ENCODE assay signal across 19 mouse cellular contexts in the genomic region with DNA sequence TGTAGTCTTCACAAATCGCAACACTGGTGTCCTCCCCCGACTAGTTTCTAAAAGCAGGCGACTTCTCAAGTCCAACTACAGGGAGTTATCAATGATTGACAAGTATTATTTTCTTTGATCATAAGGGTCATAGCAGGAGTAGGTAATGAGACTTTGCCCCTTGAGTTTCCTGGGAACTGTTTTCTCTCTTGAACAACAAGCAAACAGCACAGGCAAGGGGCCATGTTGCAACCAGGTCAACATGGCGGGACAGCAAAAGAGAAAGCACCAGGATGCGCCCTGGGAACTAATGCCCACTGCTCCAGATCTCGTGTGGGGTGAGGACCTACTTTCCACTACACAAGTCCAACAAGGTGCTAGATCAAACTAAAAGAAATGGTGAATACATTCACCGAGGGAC.
"Had no signal": no experiment of that assay in that cellular context is flagged by ENCODE, and none has a peak within 500 bp of the region (broad histone marks: within the 10 kb centered on the region; RNA-seq: fewer than 3 reads in every experiment).

No protein-coding gene starts in this region.

- H3K4me3 ChIP-seq: midbrain, embryonic 10.5 days; midbrain, embryonic 12.5 days; myocyte; neural tube, embryonic 13.5 days; neural tube, embryonic 15.5 days; stomach, embryonic 15.5 days had no signal

- H3K4me1 ChIP-seq: midbrain, embryonic 12.5 days; neural tube, embryonic 15.5 days; stomach, embryonic 15.5 days had no signal

- H3K27me3 ChIP-seq: midbrain, embryonic 12.5 days; neural tube, embryonic 13.5 days; neural tube, embryonic 15.5 days; stomach, embryonic 15.5 days had no signal

- H3K4me2 ChIP-seq: lung, embryonic 14.5 days; midbrain, embryonic 12.5 days; neural tube, embryonic 13.5 days; neural tube, embryonic 15.5 days; stomach, embryonic 15.5 days had no signal

- H3K9ac ChIP-seq: lung, embryonic 14.5 days; midbrain, embryonic 12.5 days; neural tube, embryonic 13.5 days; neural tube, embryonic 15.5 days; stomach, embryonic 15.5 days had no signal

- DNase-seq: lung, adult 18-20 months; lung, embryonic 14.5 days; lung, postnatal 10 days; lung, postnatal 4 days; midbrain, embryonic 14.5 days; retina, postnatal 1 day; right cerebral cortex, adult 18-20 months; right cerebral cortex, postnatal 25 days; right cerebral cortex, postnatal 4 days; thymus, adult 2 months; thymus, postnatal 36 days had no signal

- H3K27ac ChIP-seq: midbrain, embryonic 10.5 days; midbrain, embryonic 12.5 days; neural tube, embryonic 13.5 days; neural tube, embryonic 15.5 days; stomach, embryonic 15.5 days; stomach, postnatal 0 days had no signal

- H3K9me3 ChIP-seq: midbrain, embryonic 12.5 days; neural tube, embryonic 13.5 days; neural tube, embryonic 15.5 days; stomach, embryonic 15.5 days had no signal

- ATAC-seq: midbrain, embryonic 16.5 days had no signal
